Mouse (Mus musculus): Measurements from ENCODE around the gene Dact2. TPM values are rescaled to one million over a fixed set of nuclear protein-coding genes. Genes with fewer than 3 reads are reported as not detected.

The Dact2 gene
- total RNA-seq (2012; rRNA removed) (not detected in 2 replicates), total RNA-seq (2014; rRNA removed) (not detected in 2 replicates), polyA plus RNA-seq (2012; ENCODE audit: insufficient read length, low read depth) (not detected in 2 replicates)

DNA sequence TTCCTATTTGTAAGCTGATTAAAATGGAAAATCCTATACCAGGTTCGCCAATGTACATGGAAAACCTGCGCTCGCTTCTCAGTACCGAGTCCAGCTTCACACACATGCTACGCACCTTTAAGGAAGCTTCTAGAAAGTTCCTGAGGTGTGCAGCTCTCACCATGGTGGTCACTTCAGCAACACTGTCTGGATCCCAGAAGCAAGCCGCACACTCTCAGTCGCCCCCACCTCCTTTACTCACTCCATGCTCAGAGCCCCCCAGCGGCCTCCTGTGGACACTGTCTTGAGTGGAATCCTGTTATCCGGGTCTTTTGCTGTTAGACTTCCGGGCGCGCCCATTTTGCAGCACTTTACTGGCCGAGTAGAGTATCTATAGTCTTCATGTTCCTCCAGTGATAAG is at the start of gene Dact2:
Dact2 (minus strand) TSS at position 244 of the 400 bp plus-strand sequence.
- no peak within 1 kb of the TSS for H3K4me2 ChIP-seq (ENCODE audit: insufficient read depth, low read depth, poor library complexity, severe bottlenecking)
- no peaks in the 10 kb centered on the region for H3K36me3 ChIP-seq (replicated peaks in 1 of 2; ENCODE audit: control insufficient read depth in 1 of 2, insufficient read depth in 1 of 2, low read length in 1 of 2)
- no peak within 1 kb of the TSS for H3K27ac ChIP-seq (ENCODE audit: insufficient read depth, low read depth)
- no peaks in the 10 kb centered on the region for H3K27me3 ChIP-seq (replicated peaks)
- peaks cover 5% of the 10 kb centered on the region for H3K9me3 ChIP-seq (replicated peaks; ENCODE audit: low read length)
- H3K4me1 ChIP-seq (ENCODE audit: control insufficient read depth in 1 of 2, insufficient read depth in 2 of 2): peaks cover 0 to 15% of the 10 kb centered on the region in 2 experiments; a peak in 2 of 4 replicates
- H3K4me3 ChIP-seq (replicated peaks in 1 of 3; ENCODE audit: low read depth in 2 of 3, low read length in 2 of 3, poor library complexity in 1 of 3): no peak within 1 kb of the TSS
- in situ Hi-C loops (cut with MboI; ENCODE audit: low pct_ligation_motif_present, low pct_unique_long_range_greater_than_20kb, low sequenced_read_pairs): loop anchor here (25.0 kb wide), 2 partner anchors 92 to 342 kb away; no protein-coding TSS in a partner anchor
- no peak for TF ChIP-seq MEF2A (IDR thresholded peaks at IDR 0.05; ENCODE audit: borderline replicate concordance, low read depth, low read length)
- no peak for TF ChIP-seq NRF1 (IDR thresholded peaks at IDR 0.05; ENCODE audit: low read depth, low read length)
- TF ChIP-seq POLR2AphosphoS2 (IDR thresholded peaks at IDR 0.05; ENCODE audit: low read depth, low read length): no peak
- TF ChIP-seq SMC3 (IDR thresholded peaks at IDR 0.05; ENCODE audit: low read depth, low read length): no peak
- no peak for TF ChIP-seq MYC (IDR thresholded peaks at IDR 0.05; ENCODE audit: low read depth, low read length)
- TF ChIP-seq RAD21 (IDR thresholded peaks at IDR 0.05; ENCODE audit: low read depth, low read length): no peak
- TF ChIP-seq BHLHE40 (IDR thresholded peaks at IDR 0.05; ENCODE audit: low read depth, low read length): no peak
- no peak for TF ChIP-seq JUN (IDR thresholded peaks at IDR 0.05; ENCODE audit: insufficient read depth, low read depth, low read length)
- TF ChIP-seq MAZ (IDR thresholded peaks at IDR 0.05; ENCODE audit: low read depth, low read length): no peak
- TF ChIP-seq GABPA (IDR thresholded peaks at IDR 0.05; ENCODE audit: insufficient replicate concordance, low read depth, low read length): no peak
- no peak for TF ChIP-seq EP300 (IDR thresholded peaks at IDR 0.05; ENCODE audit: low read length)
- no peak for TF ChIP-seq RCOR1 (conservative IDR thresholded peaks at IDR 0.05; ENCODE audit: low read depth, low read length)
- no peak for TF ChIP-seq UBTF (IDR thresholded peaks at IDR 0.05; ENCODE audit: low read depth, low read length)
- no peak for TF ChIP-seq USF1 (IDR thresholded peaks at IDR 0.05; ENCODE audit: low read depth, low read length)
- TF ChIP-seq ZNF384 (IDR thresholded peaks at IDR 0.05; ENCODE audit: low read depth, low read length): no peak
- TF ChIP-seq ETS1 (conservative IDR thresholded peaks at IDR 0.05; ENCODE audit: low read depth, low read length): no peak
- no peak for TF ChIP-seq E2F4 (IDR thresholded peaks at IDR 0.05; ENCODE audit: insufficient replicate concordance, low read depth, low read length)
- no peak for TF ChIP-seq IRF4 (IDR thresholded peaks at IDR 0.05; ENCODE audit: low read depth, low read length)
- no peak for DNase-seq (ENCODE audit: extremely low read depth)
- no peaks in the 10 kb centered on the region for H3K79me2 ChIP-seq (replicated peaks; ENCODE audit: control insufficient read depth, extremely low read depth, insufficient read depth, poor library complexity, severe bottlenecking)
- dilution Hi-C loops (cut with MboI; ENCODE audit: extremely low pct_ligation_motif_present, extremely low pct_unique_long_range_greater_than_20kb, low sequenced_read_pairs): no loop called here
- no peak within 1 kb of the TSS for H3K9ac ChIP-seq (ENCODE audit: insufficient read depth, low read depth)

DNA sequence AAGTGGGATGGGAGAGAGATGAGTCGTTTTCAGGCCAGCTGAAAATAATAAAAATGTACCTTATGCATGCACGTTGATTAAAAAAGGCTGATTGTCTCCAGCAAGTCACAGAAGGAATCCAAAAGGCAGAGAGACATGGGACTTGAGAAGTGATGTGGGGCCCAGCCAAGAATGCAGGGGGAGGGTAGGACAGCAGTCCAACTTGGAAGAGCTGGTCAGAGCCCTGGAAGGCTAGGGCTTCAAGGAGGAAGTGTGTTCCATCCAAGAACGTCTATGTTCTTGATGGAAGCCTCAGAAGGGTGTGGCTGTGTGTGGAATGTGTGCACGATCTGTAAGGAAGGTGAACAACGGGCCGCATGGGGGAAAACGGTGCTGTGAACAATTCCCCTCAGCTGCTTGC is 48.4 kb upstream of the Dact2 start:
- H3K27me3 ChIP-seq (replicated peaks): peaks cover 51% of the 10 kb centered on the region
- no peaks in the 10 kb centered on the region for H3K4me1 ChIP-seq (ENCODE audit: control insufficient read depth in 1 of 2, insufficient read depth in 2 of 2)
- no peak overlapping the region for H3K4me3 ChIP-seq (replicated peaks in 1 of 3; ENCODE audit: low read depth in 2 of 3, low read length in 2 of 3, poor library complexity in 1 of 3)

More for the DNA sequence above, 48.4 kb upstream of the Dact2 start:
- no peaks in the 10 kb centered on the region for H3K9me3 ChIP-seq (replicated peaks; ENCODE audit: low read length)
- no peak overlapping the region for H3K9ac ChIP-seq (ENCODE audit: insufficient read depth, low read depth)
- no peak for DNase-seq (ENCODE audit: extremely low read depth)
- H3K79me2 ChIP-seq (replicated peaks; ENCODE audit: control insufficient read depth, extremely low read depth, insufficient read depth, poor library complexity, severe bottlenecking): no peaks in the 10 kb centered on the region
- H3K4me2 ChIP-seq (ENCODE audit: insufficient read depth, low read depth, poor library complexity, severe bottlenecking): no peak overlapping the region
- H3K27ac ChIP-seq (ENCODE audit: insufficient read depth, low read depth): no peak overlapping the region
- H3K36me3 ChIP-seq (replicated peaks in 1 of 2; ENCODE audit: control insufficient read depth in 1 of 2, insufficient read depth in 1 of 2, low read length in 1 of 2): no peaks in the 10 kb centered on the region
- in situ Hi-C loops (cut with MboI; ENCODE audit: low pct_ligation_motif_present, low pct_unique_long_range_greater_than_20kb, low sequenced_read_pairs) (no loop called here), dilution Hi-C loops (cut with MboI; ENCODE audit: extremely low pct_ligation_motif_present, extremely low pct_unique_long_range_greater_than_20kb, low sequenced_read_pairs) (no loop called here)
- TF ChIP-seq MEF2A (IDR thresholded peaks at IDR 0.05; ENCODE audit: borderline replicate concordance, low read depth, low read length): no peak
- TF ChIP-seq TCF12 (IDR thresholded peaks at IDR 0.05; ENCODE audit: low read depth, low read length): no peak
- TF ChIP-seq USF2 (conservative IDR thresholded peaks at IDR 0.05; ENCODE audit: low read depth, low read length): no peak
- no peak for TF ChIP-seq SIN3A (IDR thresholded peaks at IDR 0.05; ENCODE audit: low read length)
- no peak for TF ChIP-seq GABPA (IDR thresholded peaks at IDR 0.05; ENCODE audit: insufficient replicate concordance, low read depth, low read length)
- no peak for TF ChIP-seq JUN (IDR thresholded peaks at IDR 0.05; ENCODE audit: insufficient read depth, low read depth, low read length)
- TF ChIP-seq ZNF384 (IDR thresholded peaks at IDR 0.05; ENCODE audit: low read depth, low read length): no peak
- no peak for TF ChIP-seq HCFC1 (IDR thresholded peaks at IDR 0.05; ENCODE audit: low read depth, low read length)

Measured in CH12.LX (cell line).